7 mouse cellular contexts compared by ENCODE assay signal in genomic region chr11:96867149-96867548, GRCm38 (mm10). TPM values are rescaled to one million over a fixed set of nuclear protein-coding genes. Genes with fewer than 3 reads are reported as not detected.
DNase-seq lines count a peak whose midpoint lies in the region.

No protein-coding gene starts in this region.

- intact Hi-C loops in gastrocnemius, postnatal 36 days (cut with DNase I) = loop anchor here (1.0 kb wide), 1 partner anchor 43 kb away; no protein-coding TSS in a partner anchor

- peak; percentile 80 for DNase-seq in ES-CJ7 (ENCODE audit: low read depth, low spot score)
- peak; percentile 67 to 68 for DNase-seq in adrenal gland, adult 18-20 months (ENCODE audit: low spot score in 2 of 2)
- peak; percentile 94 for DNase-seq in embryo, embryonic 10.5 days (ENCODE audit: low spot score)
- peak; percentile 54 to 67 for DNase-seq in gastrocnemius, postnatal 36 days
- peak; percentile 78 for DNase-seq in kidney, postnatal 14 days
- peak; percentile 76 for DNase-seq in lung, postnatal 10 days
- DNase-seq in right cerebral cortex, adult 2 months (ENCODE audit: low spot score in 2 of 2) = peak; percentile 78 to 79

RNA-seq across cellular contexts. Expression of gene Copz2, which starts 17.5 kb away (rescaled TPM):
- total RNA-seq in adrenal gland, adult 18-20 months (2021) = 10 to 100 TPM; 56.5 to 60.6 TPM
- 10 to 100 TPM; 23.1 to 23.6 TPM for total RNA-seq in gastrocnemius, postnatal 36 days (2021)

RNA-seq across cellular contexts. Expression of gene Nfe2l1, which starts 37.4 kb away (rescaled TPM):
- total RNA-seq in adrenal gland, adult 18-20 months (2021) = 100 to 1,000 TPM; 458 to 704 TPM
- 100 to 1,000 TPM; 374 to 411 TPM for total RNA-seq in gastrocnemius, postnatal 36 days (2021)

RNA-seq across cellular contexts. Expression of gene Cdk5rap3, which starts 49.1 kb away (rescaled TPM):
- total RNA-seq in adrenal gland, adult 18-20 months (2021) = 10 to 100 TPM; 44.6 to 45.4 TPM
- total RNA-seq in gastrocnemius, postnatal 36 days (2021) = 10 to 100 TPM; 21.0 to 25.3 TPM

Comparison
In these comparisons a context has a peak if more than half of its experiments do, and no peak if none do; other contexts are left out.
1. Peak in every context shown above with its lines: DNase-seq.